Mouse (Mus musculus) limb, embryonic 15.5 days (tissue): ENCODE measurements at regions not wholly inside any gene's neighbourhood (a gene's known extent, or its start where the extent isn't known, plus 50 kb on each side); places are given as distances from the start of the nearest gene placed in this dataset.
A peak's percentile ranks its signal among the peaks of the same experiment; 100 is the strongest.

ENCODE experiments used
- ATAC-seq: fragments of 200-750 bp; cut with Nextera tagmentation; 2 replicates; pipeline ENCODE4 v1.8.0; 2017; ENCODE audit warnings: low read depth, moderate TSS enrichment; ENCODE audit not compliant: insufficient number of reproducible peaks, low FRiP score, low TSS enrichment
- H3K27ac ChIP-seq: fragments of 300-500 bp; sonication (generic); 2 replicates; pipeline ENCODE4 v1.5.1; 2015; ENCODE audit warnings: moderate library complexity, mild to moderate bottlenecking, inconsistent platforms
- H3K27me3 ChIP-seq: fragments of 300-500 bp; sonication (generic); 2 replicates; pipeline ENCODE4 v1.6.1; 2015; ENCODE audit warnings: inconsistent platforms
- H3K36me3 ChIP-seq: fragments of 300-500 bp; sonication (generic); 2 replicates; pipeline ENCODE4 v1.6.1; 2015; ENCODE audit warnings: inconsistent platforms
- H3K4me1 ChIP-seq: fragments of 300-500 bp; sonication (generic); 2 replicates; pipeline ENCODE4 v1.6.1; 2015; ENCODE audit warnings: inconsistent platforms
- H3K4me2 ChIP-seq: fragments of 300-500 bp; sonication (generic); 2 replicates; pipeline ENCODE4 v1.6.1; 2015; ENCODE audit warnings: mild to moderate bottlenecking, inconsistent platforms
- H3K4me3 ChIP-seq: fragments of 300-500 bp; sonication (generic); 2 replicates; pipeline ENCODE4 v1.5.1; 2015; ENCODE audit warnings: mild to moderate bottlenecking, inconsistent platforms
- H3K9ac ChIP-seq: fragments of 300-500 bp; sonication (generic); 2 replicates; pipeline ENCODE4 v1.6.1; 2015; ENCODE audit warnings: inconsistent platforms
- H3K9me3 ChIP-seq: fragments of 300-500 bp; sonication (generic); 2 replicates; pipeline ENCODE4 v1.6.1; 2016; ENCODE audit warnings: inconsistent platforms
- WGBS: fragments of 180-500 bp; shearing (Covaris S2); methylation state at CpG from one replicate; pipeline ENCODE4 v1.1.7; 2015; 5-methylcytosine and 5-hydroxymethylcytosine counted together

- Histone ChIP-seq H3K9ac (no peak overlapping the region), H3K4me2 (no peak overlapping the region), H3K36me3 (no peaks in the 10 kb centered on the region), H3K4me1 (peaks cover 8% of the 10 kb centered on the region), H3K4me3 (no peak overlapping the region), H3K27me3 (peaks cover 38% of the 10 kb centered on the region), H3K9me3 (no peaks in the 10 kb centered on the region), H3K27ac (no peak overlapping the region)
- ATAC-seq, result no peak
- WGBS, result 43% methylated on average over 9 of the region's 9 CpGs
These were observed 283.4 kb downstream of the Hlx start for GRCm38 (mm10) chr1:184449007-184449406.

GRCm38 (mm10) chr1:184447911-184448310 lies 284.5 kb downstream of the Hlx start:
- Histone ChIP-seq H3K4me3 (no peak overlapping the region), H3K27ac (peak overlapping the region; percentile 29; the same call in 1 of the 2 replicates), H3K36me3 (no peaks in the 10 kb centered on the region), H3K27me3 (peaks cover 44% of the 10 kb centered on the region), H3K4me2 (no peak overlapping the region), H3K4me1 (peaks cover 3% of the 10 kb centered on the region), H3K9ac (no peak overlapping the region), H3K9me3 (no peaks in the 10 kb centered on the region)
- WGBS, result 48% methylated on average over 7 of the region's 7 CpGs
- 0 out of 2 replicates have a peak, but pooled peaks have one; percentile 58 for ATAC-seq

GRCm38 (mm10) chr1:184447161-184447667 lies 285.2 kb downstream of the Hlx start:
- Histone ChIP-seq H3K27me3 (peaks cover 51% of the 10 kb centered on the region), H3K27ac (0 out of 2 replicates have a peak overlapping the region, but pooled peaks have one; percentile 5), H3K4me2 (no peak overlapping the region), H3K4me3 (no peak overlapping the region), H3K9me3 (no peaks in the 10 kb centered on the region), H3K36me3 (no peaks in the 10 kb centered on the region), H3K9ac (no peak overlapping the region), H3K4me1 (peaks cover 4% of the 10 kb centered on the region)
- 19% methylated on average over 5 of the region's 5 CpGs for WGBS
- peak; percentile 85 for ATAC-seq

GRCm38 (mm10) chr1:184444189-184444588 lies 288.2 kb downstream of the Hlx start:
- Histone ChIP-seq H3K9me3 (no peaks in the 10 kb centered on the region), H3K36me3 (no peaks in the 10 kb centered on the region), H3K9ac (no peak overlapping the region), H3K4me1 (peaks cover 20% of the 10 kb centered on the region), H3K4me2 (no peak overlapping the region), H3K4me3 (no peak overlapping the region), H3K27ac (no peak overlapping the region), H3K27me3 (peaks cover 35% of the 10 kb centered on the region; the same call in 1 of the 2 replicates)
- 85% methylated on average over 10 of the region's 10 CpGs for WGBS
- ATAC-seq, result no peak

- 63% methylated on average over 3 of the region's 3 CpGs for WGBS
- H3K4me1 ChIP-seq, result peaks cover 20% of the 10 kb centered on the region
These were observed 289.7 kb downstream of the Hlx start for GRCm38 (mm10) chr1:184442701-184443100.

GRCm38 (mm10) chr1:184441005-184441557 lies 291.3 kb downstream of the Hlx start:
- 0 out of 2 replicates have a peak overlapping the region, but pooled peaks have one; percentile 39 for H3K27ac ChIP-seq
- peaks cover 20% of the 10 kb centered on the region for H3K4me1 ChIP-seq
- no peaks in the 10 kb centered on the region for H3K9me3 ChIP-seq
- peak overlapping the region; percentile 29 for H3K4me3 ChIP-seq
- 9% methylated on average over 18 of the region's 18 CpGs for WGBS
- peak overlapping the region; percentile 48 for H3K4me2 ChIP-seq
- no peaks in the 10 kb centered on the region for H3K36me3 ChIP-seq
- H3K9ac ChIP-seq, result no peak overlapping the region
- peaks cover 35% of the 10 kb centered on the region; the same call in 1 of the 2 replicates for H3K27me3 ChIP-seq
- no peak for ATAC-seq

More at GRCm38 (mm10) chr1:184442701-184443100, 289.7 kb downstream of the Hlx start:
- ATAC-seq, result no peak
- Histone ChIP-seq H3K27ac (no peak overlapping the region), H3K36me3 (no peaks in the 10 kb centered on the region), H3K9me3 (no peaks in the 10 kb centered on the region), H3K4me3 (no peak overlapping the region), H3K9ac (no peak overlapping the region), H3K4me2 (no peak overlapping the region), H3K27me3 (peaks cover 35% of the 10 kb centered on the region; the same call in 1 of the 2 replicates)

- Histone ChIP-seq H3K9ac (no peak overlapping the region), H3K9me3 (no peaks in the 10 kb centered on the region), H3K4me1 (peaks cover 20% of the 10 kb centered on the region), H3K4me2 (no peak overlapping the region), H3K4me3 (no peak overlapping the region), H3K27ac (no peak overlapping the region), H3K36me3 (no peaks in the 10 kb centered on the region), H3K27me3 (peaks cover 22% of the 10 kb centered on the region; the same call in 1 of the 2 replicates)
- WGBS, result 27% methylated on average over 3 of the region's 3 CpGs
- ATAC-seq, result no peak
These were observed 292.9 kb downstream of the Hlx start for GRCm38 (mm10) chr1:184439506-184439905.

- no peak overlapping the region for H3K27ac ChIP-seq
- H3K4me2 ChIP-seq, result no peak overlapping the region
- WGBS, result 72% methylated on average over 3 of the region's 3 CpGs
- peaks cover 15% of the 10 kb centered on the region for H3K4me1 ChIP-seq
- no peak for ATAC-seq
- no peaks in the 10 kb centered on the region for H3K9me3 ChIP-seq
- no peaks in the 10 kb centered on the region for H3K27me3 ChIP-seq
- no peak overlapping the region for H3K4me3 ChIP-seq
- no peaks in the 10 kb centered on the region for H3K36me3 ChIP-seq
- no peak overlapping the region for H3K9ac ChIP-seq
These were observed 296.0 kb downstream of the Hlx start for GRCm38 (mm10) chr1:184436387-184436786.

GRCm38 (mm10) chr1:184428612-184429011 lies 303.8 kb downstream of the Hlx start:
- Histone ChIP-seq H3K4me3 (no peak overlapping the region), H3K9me3 (no peaks in the 10 kb centered on the region), H3K27me3 (no peaks in the 10 kb centered on the region; the same call in 1 of the 2 replicates), H3K4me2 (no peak overlapping the region), H3K9ac (no peak overlapping the region), H3K4me1 (no peaks in the 10 kb centered on the region), H3K27ac (no peak overlapping the region), H3K36me3 (no peaks in the 10 kb centered on the region)
- WGBS, result 42% methylated on average over 8 of the region's 8 CpGs
- ATAC-seq, result no peak

- Histone ChIP-seq H3K27ac (no peak overlapping the region), H3K9ac (no peak overlapping the region), H3K4me2 (no peak overlapping the region), H3K27me3 (no peaks in the 10 kb centered on the region; the same call in 1 of the 2 replicates), H3K36me3 (no peaks in the 10 kb centered on the region), H3K4me1 (no peaks in the 10 kb centered on the region), H3K9me3 (no peaks in the 10 kb centered on the region), H3K4me3 (no peak overlapping the region)
- ATAC-seq, result no peak
- WGBS, result 73% methylated on average over 3 of the region's 3 CpGs
These were observed 304.4 kb downstream of the Hlx start for GRCm38 (mm10) chr1:184428035-184428434.

GRCm38 (mm10) chr1:184425694-184426093 lies 306.7 kb downstream of the Hlx start:
- Histone ChIP-seq H3K9me3 (no peaks in the 10 kb centered on the region), H3K27ac (no peak overlapping the region), H3K9ac (no peak overlapping the region), H3K27me3 (no peaks in the 10 kb centered on the region; the same call in 1 of the 2 replicates), H3K4me1 (no peaks in the 10 kb centered on the region), H3K36me3 (no peaks in the 10 kb centered on the region), H3K4me3 (no peak overlapping the region), H3K4me2 (no peak overlapping the region)
- 85% methylated on average over 1 of the region's 1 CpGs for WGBS
- no peak for ATAC-seq

GRCm38 (mm10) chr1:184424035-184424434 lies 308.4 kb downstream of the Hlx start:
- no peak for ATAC-seq
- no peak overlapping the region for H3K27ac ChIP-seq
- no peak overlapping the region for H3K4me2 ChIP-seq
- H3K36me3 ChIP-seq, result no peaks in the 10 kb centered on the region
- WGBS, result 76% methylated on average over 2 of the region's 2 CpGs
- no peaks in the 10 kb centered on the region; the same call in 1 of the 2 replicates for H3K27me3 ChIP-seq
- no peaks in the 10 kb centered on the region for H3K4me1 ChIP-seq
- no peaks in the 10 kb centered on the region for H3K9me3 ChIP-seq
- H3K9ac ChIP-seq, result no peak overlapping the region
- no peak overlapping the region for H3K4me3 ChIP-seq
